Mouse (Mus musculus) midbrain, embryonic 14.5 days (tissue): Measurements from ENCODE around the gene Flot2. TPM values are rescaled to one million over a fixed set of nuclear protein-coding genes. Genes with fewer than 3 reads are reported as not detected.

Experiments used
- ATAC-seq: fragments of 200-750 bp; cut with Nextera tagmentation; 2 replicates; pipeline ENCODE4 v1.8.0; 2017; ENCODE audit warnings: moderate number of reproducible peaks, moderate library complexity; ENCODE audit not compliant: low FRiP score, low TSS enrichment
- DNase-seq: peaks from one replicate; pipeline ENCODE4 v3.0.0-alpha.2; 2015
- H3K27ac ChIP-seq: fragments of 300-500 bp; sonication (generic); replicated peaks from 2 replicates; pipeline ENCODE4 v1.5.1; 2014; ENCODE audit warnings: mild to moderate bottlenecking, low read depth, low read length, moderate library complexity
- H3K27me3 ChIP-seq: fragments of 300-500 bp; sonication (generic); 2 replicates; pipeline ENCODE4 v1.6.1; 2014; ENCODE audit warnings: low read length, control low read depth, mixed read lengths; ENCODE audit not compliant: control insufficient read depth, insufficient read depth
- H3K36me3 ChIP-seq: fragments of 300-500 bp; sonication (generic); 2 replicates; pipeline ENCODE4 v1.6.1; 2014; ENCODE audit warnings: low read length, control low read depth; ENCODE audit not compliant: control insufficient read depth, insufficient read depth
- H3K4me1 ChIP-seq: fragments of 300-500 bp; sonication (generic); 2 replicates; pipeline ENCODE4 v1.6.1; 2014; ENCODE audit warnings: mild to moderate bottlenecking, antibody characterized with exemption, low read length, control low read depth; ENCODE audit not compliant: control insufficient read depth, insufficient read depth
- H3K4me2 ChIP-seq: fragments of 300-500 bp; sonication (generic); 2 replicates; pipeline ENCODE4 v1.6.1; 2014; ENCODE audit warnings: mild to moderate bottlenecking, low read length, moderate library complexity
- H3K4me3 ChIP-seq: fragments of 300-500 bp; sonication (generic); replicated peaks from 2 replicates; pipeline ENCODE4 v1.5.1; 2014; ENCODE audit warnings: low read depth, low read length
- H3K9ac ChIP-seq: fragments of 300-500 bp; sonication (generic); replicated peaks from 2 replicates; pipeline ENCODE4 v1.6.1; 2014; ENCODE audit warnings: mild to moderate bottlenecking, low read length, moderate library complexity
- H3K9me3 ChIP-seq: fragments of 300-500 bp; sonication (generic); 2 replicates; pipeline ENCODE4 v1.6.1; 2016; ENCODE audit warnings: low read length, control low read depth, mixed read lengths; ENCODE audit not compliant: control insufficient read depth
- WGBS: fragments of 180-500 bp; shearing (Covaris S2); extraction: QIAGEN DNeasy Blood & Tissue Kit; methylation state at CpG from one replicate; pipeline ENCODE4 v1.1.7; 2014; 5-methylcytosine and 5-hydroxymethylcytosine counted together
- polyA plus RNA-seq: library from polyadenylated mRNA; unstranded; fragments of >200 nt; fragmentation: Nextera tagmentation; extraction: Ambion mirVana; gene quantifications from 2 replicates; pipeline ENCODE4 v1.2.1, GENCODE M21; 2014

The Flot2 gene
- polyA plus RNA-seq = 57.4 and 64.8 TPM in 2 replicates

- DNase-seq (peak; percentile 87), ATAC-seq (peak; percentile 88)
- no peaks in the 10 kb centered on the region for H3K9me3 ChIP-seq
- peaks cover 19% of the 10 kb centered on the region for H3K4me1 ChIP-seq
- H3K27me3 ChIP-seq = no peaks in the 10 kb centered on the region
- peak within 1 kb of the TSS; percentile 94 for H3K9ac ChIP-seq
- 0 out of 2 replicates have a peak, but pooled peaks cover 12% of the 10 kb centered on the region for H3K36me3 ChIP-seq
- peak within 1 kb of the TSS; percentile 82 for H3K4me2 ChIP-seq
- H3K4me3 ChIP-seq = peak within 1 kb of the TSS; percentile 88
- peak within 1 kb of the TSS; percentile 86 for H3K27ac ChIP-seq
- 2% methylated on average over 52 of the region's 55 CpGs for WGBS
These were observed at the start of gene Flot2 for GRCm38 (mm10) chr11:78037831-78038752. TSS of gene Flot2 (plus strand) at chr11:78037931.

- no peaks in the 10 kb centered on the region for H3K9me3 ChIP-seq
- peaks cover 37% of the 10 kb centered on the region for H3K36me3 ChIP-seq
- no peak overlapping the region for H3K27ac ChIP-seq
- 94% methylated on average over 13 of the region's 13 CpGs for WGBS
- peaks cover 11% of the 10 kb centered on the region for H3K4me1 ChIP-seq
- no peak for ATAC-seq
- no peak overlapping the region for H3K4me2 ChIP-seq
- no peak overlapping the region for H3K9ac ChIP-seq
- H3K4me3 ChIP-seq = no peak overlapping the region
- no peaks in the 10 kb centered on the region for H3K27me3 ChIP-seq
- DNase-seq = no peak
These were observed 48.5 kb upstream of the Flot2 start for GRCm38 (mm10) chr11:77989071-77989690.

- DNase-seq (no peak), ATAC-seq (no peak)
- H3K27me3 ChIP-seq = no peaks in the 10 kb centered on the region
- peaks cover 9% of the 10 kb centered on the region for H3K36me3 ChIP-seq
- no peak overlapping the region for H3K27ac ChIP-seq
- H3K4me3 ChIP-seq = no peak overlapping the region
- no peak overlapping the region for H3K4me2 ChIP-seq
- 87% methylated on average over 1 of the region's 1 CpGs for WGBS
- H3K9me3 ChIP-seq = no peaks in the 10 kb centered on the region
- no peaks in the 10 kb centered on the region for H3K4me1 ChIP-seq
- no peak overlapping the region for H3K9ac ChIP-seq
These were observed 42.2 kb upstream of the Flot2 start for GRCm38 (mm10) chr11:77995556-77995955.

GRCm38 (mm10) chr11:78006446-78006845 is 31.3 kb upstream of the Flot2 start:
- Histone ChIP-seq H3K9ac (no peak overlapping the region), H3K9me3 (no peaks in the 10 kb centered on the region), H3K4me3 (no peak overlapping the region), H3K27ac (no peak overlapping the region), H3K36me3 (peaks cover 57% of the 10 kb centered on the region), H3K27me3 (no peaks in the 10 kb centered on the region), H3K4me2 (no peak overlapping the region), H3K4me1 (0 out of 2 replicates have a peak, but pooled peaks cover 3% of the 10 kb centered on the region)
- ATAC-seq (no peak), DNase-seq (no peak)
- 98% methylated on average over 5 of the region's 5 CpGs for WGBS

- H3K9ac ChIP-seq = no peak overlapping the region
- 27% methylated on average over 4 of the region's 4 CpGs for WGBS
- ATAC-seq (no peak), DNase-seq (peak; percentile 89)
- H3K4me3 ChIP-seq = no peak overlapping the region
- no peaks in the 10 kb centered on the region for H3K27me3 ChIP-seq
- H3K36me3 ChIP-seq = peaks cover 91% of the 10 kb centered on the region
- H3K9me3 ChIP-seq = no peaks in the 10 kb centered on the region
- no peak overlapping the region for H3K27ac ChIP-seq
- H3K4me1 ChIP-seq = no peaks in the 10 kb centered on the region
- no peak overlapping the region for H3K4me2 ChIP-seq
These were observed 18.1 kb upstream of the Flot2 start for GRCm38 (mm10) chr11:78019676-78020075.

GRCm38 (mm10) chr11:78023607-78024006 is 14.1 kb upstream of the Flot2 start:
- 81% methylated on average over 8 of the region's 8 CpGs for WGBS
- Histone ChIP-seq H3K27ac (no peak overlapping the region), H3K4me3 (no peak overlapping the region), H3K36me3 (peaks cover 89% of the 10 kb centered on the region), H3K4me2 (no peak overlapping the region), H3K4me1 (no peaks in the 10 kb centered on the region), H3K9me3 (no peaks in the 10 kb centered on the region), H3K27me3 (no peaks in the 10 kb centered on the region), H3K9ac (no peak overlapping the region)
- peak; percentile 56 for DNase-seq
- ATAC-seq = no peak

GRCm38 (mm10) chr11:78029240-78029639 is 8.5 kb upstream of the Flot2 start:
- no peak overlapping the region for H3K4me2 ChIP-seq
- no peak overlapping the region for H3K4me3 ChIP-seq
- peaks cover 12% of the 10 kb centered on the region for H3K4me1 ChIP-seq
- H3K27ac ChIP-seq = no peak overlapping the region
- DNase-seq (no peak), ATAC-seq (no peak)
- H3K36me3 ChIP-seq = peaks cover 62% of the 10 kb centered on the region
- no peak overlapping the region for H3K9ac ChIP-seq
- H3K9me3 ChIP-seq = no peaks in the 10 kb centered on the region
- WGBS = 88% methylated on average over 8 of the region's 8 CpGs
- no peaks in the 10 kb centered on the region for H3K27me3 ChIP-seq

GRCm38 (mm10) chr11:78030600-78030999 is 7.1 kb upstream of the Flot2 start:
- no peaks in the 10 kb centered on the region for H3K27me3 ChIP-seq
- H3K9me3 ChIP-seq = no peaks in the 10 kb centered on the region
- ATAC-seq (no peak), DNase-seq (no peak)
- no peak overlapping the region for H3K4me3 ChIP-seq
- WGBS = 76% methylated on average over 2 of the region's 2 CpGs
- H3K36me3 ChIP-seq = peaks cover 55% of the 10 kb centered on the region
- no peak overlapping the region for H3K9ac ChIP-seq
- peaks cover 12% of the 10 kb centered on the region for H3K4me1 ChIP-seq
- no peak overlapping the region for H3K4me2 ChIP-seq
- H3K27ac ChIP-seq = no peak overlapping the region
